In the genomic region with DNA sequence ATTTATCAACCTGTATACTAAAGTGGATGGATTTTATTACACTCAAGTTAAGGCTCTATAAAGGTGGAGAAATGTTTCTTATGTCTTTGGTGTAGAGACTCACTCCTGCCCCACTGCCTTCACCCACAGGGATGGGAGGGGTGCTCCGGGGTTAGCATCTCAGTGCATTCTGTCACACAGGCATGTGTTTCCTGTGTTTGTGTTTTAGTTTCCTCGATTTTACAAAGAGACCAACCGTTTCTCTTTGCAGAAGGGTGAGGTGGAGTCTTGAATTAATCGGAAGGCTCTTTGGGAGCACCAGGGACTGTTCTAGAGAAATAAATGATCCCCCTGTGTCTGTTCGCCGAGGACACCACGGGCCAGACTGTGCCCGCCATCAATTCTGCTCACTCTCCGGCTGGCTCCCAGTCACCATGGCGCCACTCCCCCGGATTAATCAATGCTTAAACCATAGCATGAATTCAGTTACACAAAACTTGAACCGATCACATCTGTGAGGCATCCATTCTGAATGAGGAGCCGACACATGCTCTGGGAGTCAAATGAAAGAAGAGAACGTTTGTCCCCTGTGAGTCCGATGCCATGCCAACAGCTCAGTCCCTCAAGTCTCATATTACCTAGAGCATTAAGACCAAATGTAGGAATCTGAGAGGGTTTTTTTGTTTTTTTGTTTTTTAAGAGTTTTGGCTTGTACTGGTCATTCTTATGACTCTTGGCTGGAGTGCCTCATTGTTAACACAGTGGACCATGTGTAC, we compare ENCODE assay signal across 15 mouse cellular contexts. TPM values are rescaled to one million over a fixed set of nuclear protein-coding genes. Genes with fewer than 3 reads are reported as not detected.
A peak's percentile ranks its signal among the peaks of the same experiment; 100 is the strongest.
DNase-seq lines count a peak whose midpoint lies in the region; ATAC-seq and TF ChIP-seq lines count a peak whose summit lies in the region.
"Had no signal": no experiment of that assay in that cellular context is flagged by ENCODE, and none has a peak within 500 bp of the region (broad histone marks: within the 10 kb centered on the region; RNA-seq: fewer than 3 reads in every experiment).

No protein-coding gene starts in this region.

- intact Hi-C loops in left cerebral cortex, adult 2 months (cut with DNase I): no loop called here

- no peaks in the 10 kb centered on the region for H3K4me1 ChIP-seq in hindbrain, embryonic 11.5 days (replicated peaks; ENCODE audit: control insufficient read depth, insufficient read depth, low read length)
- 0 out of 2 replicates have a peak, but pooled peaks cover 5% of the 10 kb centered on the region for H3K4me1 ChIP-seq in hindbrain, embryonic 12.5 days
- H3K4me1 ChIP-seq in embryonic facial prominence, embryonic 13.5 days: peaks cover 13% of the 10 kb centered on the region

- no peaks in the 10 kb centered on the region for H3K9me3 ChIP-seq in hindbrain, embryonic 11.5 days (ENCODE audit: control insufficient read depth, low read length)
- no peaks in the 10 kb centered on the region for H3K9me3 ChIP-seq in hindbrain, embryonic 12.5 days (replicated peaks)
- H3K9me3 ChIP-seq in embryonic facial prominence, embryonic 13.5 days: no peaks in the 10 kb centered on the region

- no peak overlapping the region for H3K9ac ChIP-seq in hindbrain, embryonic 11.5 days (ENCODE audit: low read depth, low read length)
- H3K9ac ChIP-seq in hindbrain, embryonic 12.5 days: no peak overlapping the region
- no peak overlapping the region for H3K9ac ChIP-seq in embryonic facial prominence, embryonic 13.5 days

- no peaks in the 10 kb centered on the region for H3K27me3 ChIP-seq in hindbrain, embryonic 11.5 days (ENCODE audit: control insufficient read depth, insufficient read depth, low read length)
- H3K27me3 ChIP-seq in hindbrain, embryonic 12.5 days: no peaks in the 10 kb centered on the region
- H3K27me3 ChIP-seq in embryonic facial prominence, embryonic 13.5 days: no peaks in the 10 kb centered on the region

- no peak for ATAC-seq in hindbrain, embryonic 11.5 days (ENCODE audit: low FRiP score)
- no peak for ATAC-seq in hindbrain, embryonic 12.5 days (ENCODE audit: low FRiP score)
- no peak for ATAC-seq in embryonic facial prominence, embryonic 13.5 days (ENCODE audit: insufficient number of reproducible peaks, insufficient read depth, low FRiP score, low TSS enrichment, low read depth)
- no peak for ATAC-seq in erythroblast, adult 5-6 weeks (replicated peaks; ENCODE audit: low FRiP score, poor library complexity, severe bottlenecking)

- TF ChIP-seq CTCF in left cerebral cortex, adult 2 months (IDR thresholded peaks at IDR 0.05): no peak

- DNase-seq in hindbrain, embryonic 11.5 days (ENCODE audit: low spot score): peak; percentile 9
- peak; percentile 65 for DNase-seq in T-cell, adult 2 months (ENCODE audit: low spot score)
- peak; percentile 76 for DNase-seq in lung, postnatal 25 days (ENCODE audit: low spot score)
- no peak for DNase-seq in left cerebral cortex, adult 2 months (ENCODE audit: extremely low spot score in 1 of 2, low spot score in 2 of 2)
- DNase-seq in cerebellum, adult 9-11 months: no peak
- DNase-seq: cerebellum, adult 8-10 months had no signal

- no peak overlapping the region for H3K4me3 ChIP-seq in hindbrain, embryonic 11.5 days (ENCODE audit: low read depth, low read length)
- no peak overlapping the region for H3K4me3 ChIP-seq in hindbrain, embryonic 12.5 days
- no peak overlapping the region for H3K4me3 ChIP-seq in embryonic facial prominence, embryonic 13.5 days
- no peak overlapping the region for H3K4me3 ChIP-seq in left cerebral cortex, adult 2 months

- H3K27ac ChIP-seq in hindbrain, embryonic 11.5 days (ENCODE audit: low read depth, low read length): no peak overlapping the region
- no peak overlapping the region for H3K27ac ChIP-seq in hindbrain, embryonic 12.5 days
- peak overlapping the region; percentile 55 for H3K27ac ChIP-seq in embryonic facial prominence, embryonic 13.5 days
- no peak overlapping the region for H3K27ac ChIP-seq in left cerebral cortex, adult 2 months

- no peak overlapping the region for H3K4me2 ChIP-seq in hindbrain, embryonic 11.5 days (replicated peaks; ENCODE audit: low read depth, low read length)
- no peak overlapping the region for H3K4me2 ChIP-seq in hindbrain, embryonic 12.5 days (replicated peaks)
- peak overlapping the region; percentile 36 for H3K4me2 ChIP-seq in embryonic facial prominence, embryonic 13.5 days

- no peaks in the 10 kb centered on the region for H3K36me3 ChIP-seq in hindbrain, embryonic 11.5 days (ENCODE audit: control insufficient read depth, insufficient read depth, low read length)
- H3K36me3 ChIP-seq in hindbrain, embryonic 12.5 days: no peaks in the 10 kb centered on the region
- H3K36me3 ChIP-seq in embryonic facial prominence, embryonic 13.5 days: no peaks in the 10 kb centered on the region

- WGBS in hindbrain, embryonic 11.5 days: 56% methylated on average over 15 of the region's 15 CpGs
- 51% methylated on average over 15 of the region's 15 CpGs for WGBS in hindbrain, embryonic 12.5 days
- WGBS in embryonic facial prominence, embryonic 13.5 days: 29% methylated on average over 15 of the region's 15 CpGs

RNA-seq across cellular contexts. Expression of a gene that starts 4.2 kb away (rescaled TPM):
- not detected in 2 replicates for polyA plus RNA-seq in hindbrain, embryonic 11.5 days (2014; fragmentation: Nextera tagmentation; extraction: Ambion mirVana)
- polyA plus RNA-seq in hindbrain, embryonic 12.5 days (2016; fragmentation: Nextera tagmentation; extraction: Ambion mirVana): not detected in 2 replicates
- not detected in 2 replicates for polyA plus RNA-seq in embryonic facial prominence, embryonic 13.5 days (2015; fragmentation: Nextera tagmentation; extraction: Ambion mirVana)
- not detected for total RNA-seq in left cerebral cortex, adult 2 months (2021)
- total RNA-seq in erythroblast, adult 5-6 weeks (2015; ENCODE audit: low replicate concordance): not detected in 2 replicates
- not detected in 2 replicates for total RNA-seq in erythroblast, adult 5-6 weeks (2017; ENCODE audit: low replicate concordance)
- total RNA-seq: adrenal gland, postnatal 4 days; hematopoietic stem cell, adult 5-6 weeks; megakaryocyte, adult 5-6 weeks had no signal
- polyA plus RNA-seq: forebrain, embryonic 11.5 days; limb, embryonic 14.5 days had no signal

RNA-seq across cellular contexts. Expression of a gene that starts 25.1 kb away (rescaled TPM):
- not detected in 2 replicates for polyA plus RNA-seq in hindbrain, embryonic 11.5 days (2014; fragmentation: Nextera tagmentation; extraction: Ambion mirVana)
- not detected in 2 replicates for polyA plus RNA-seq in hindbrain, embryonic 12.5 days (2016; fragmentation: Nextera tagmentation; extraction: Ambion mirVana)
- 0.62 and 0.87 TPM in 2 replicates for polyA plus RNA-seq in embryonic facial prominence, embryonic 13.5 days (2015; fragmentation: Nextera tagmentation; extraction: Ambion mirVana)
- total RNA-seq in left cerebral cortex, adult 2 months (2021): under 1 TPM; 0.16 to 0.32 TPM
- not detected in 2 replicates for total RNA-seq in erythroblast, adult 5-6 weeks (2015; ENCODE audit: low replicate concordance)
- not detected in 2 replicates for total RNA-seq in erythroblast, adult 5-6 weeks (2017; ENCODE audit: low replicate concordance)
- total RNA-seq: gastrocnemius, adult 18-20 months; hematopoietic stem cell, adult 5-6 weeks; megakaryocyte, adult 5-6 weeks had no signal
- polyA plus RNA-seq: forebrain, embryonic 11.5 days had no signal

RNA-seq across cellular contexts. Expression of a gene that starts 30.5 kb away (rescaled TPM):
- polyA plus RNA-seq in hindbrain, embryonic 11.5 days (2014; fragmentation: Nextera tagmentation; extraction: Ambion mirVana): 0.06 and 0.21 TPM in 2 replicates
- polyA plus RNA-seq in hindbrain, embryonic 12.5 days (2016; fragmentation: Nextera tagmentation; extraction: Ambion mirVana): 0.09 and 0.12 TPM in 2 replicates
- 0.28 and 0.62 TPM in 2 replicates for polyA plus RNA-seq in embryonic facial prominence, embryonic 13.5 days (2015; fragmentation: Nextera tagmentation; extraction: Ambion mirVana)
- total RNA-seq in left cerebral cortex, adult 2 months (2021): 1 to 10 TPM in 1 of 2 experiments, under 1 TPM in 1; 0.84 to 2.1 TPM
- total RNA-seq in erythroblast, adult 5-6 weeks (2015; ENCODE audit: low replicate concordance): not detected in 2 replicates
- 0.42 TPM in 1 of 2 replicates, not detected in the other for total RNA-seq in erythroblast, adult 5-6 weeks (2017; ENCODE audit: low replicate concordance)

RNA-seq across cellular contexts. Expression of a gene that starts 40.9 kb away (rescaled TPM):
- polyA plus RNA-seq in hindbrain, embryonic 11.5 days (2014; fragmentation: Nextera tagmentation; extraction: Ambion mirVana): 0.18 and 0.34 TPM in 2 replicates
- polyA plus RNA-seq in hindbrain, embryonic 12.5 days (2016; fragmentation: Nextera tagmentation; extraction: Ambion mirVana): 1.1 and 1.2 TPM in 2 replicates
- 2.3 and 2.4 TPM in 2 replicates for polyA plus RNA-seq in embryonic facial prominence, embryonic 13.5 days (2015; fragmentation: Nextera tagmentation; extraction: Ambion mirVana)
- 1 to 10 TPM; 3.0 to 3.4 TPM for total RNA-seq in left cerebral cortex, adult 2 months (2021)
- total RNA-seq in erythroblast, adult 5-6 weeks (2015; ENCODE audit: low replicate concordance): not detected in 2 replicates
- not detected in 2 replicates for total RNA-seq in erythroblast, adult 5-6 weeks (2017; ENCODE audit: low replicate concordance)
- total RNA-seq: megakaryocyte, adult 5-6 weeks had no signal

RNA-seq across cellular contexts. Expression of a gene that starts 41.2 kb away (rescaled TPM):
- polyA plus RNA-seq in hindbrain, embryonic 11.5 days (2014; fragmentation: Nextera tagmentation; extraction: Ambion mirVana): 1.0 and 1.1 TPM in 2 replicates
- 1.5 and 1.9 TPM in 2 replicates for polyA plus RNA-seq in hindbrain, embryonic 12.5 days (2016; fragmentation: Nextera tagmentation; extraction: Ambion mirVana)
- 4.3 and 4.6 TPM in 2 replicates for polyA plus RNA-seq in embryonic facial prominence, embryonic 13.5 days (2015; fragmentation: Nextera tagmentation; extraction: Ambion mirVana)
- 10 to 100 TPM in 1 of 2 experiments, 1 to 10 TPM in 1; 8.4 to 10.8 TPM for total RNA-seq in left cerebral cortex, adult 2 months (2021)
- 0.63 TPM in 1 of 2 replicates, not detected in the other for total RNA-seq in erythroblast, adult 5-6 weeks (2015; ENCODE audit: low replicate concordance)
- total RNA-seq in erythroblast, adult 5-6 weeks (2017; ENCODE audit: low replicate concordance): not detected in 2 replicates

Comparison
In these comparisons a context has a peak if more than half of its experiments do, and no peak if none do; other contexts are left out.
1. DNase-seq: peak in hindbrain, embryonic 11.5 days (single experiment), T-cell, adult 2 months (single experiment) and lung, postnatal 25 days (single experiment); none in left cerebral cortex, adult 2 months (0 of 2) and cerebellum, adult 9-11 months (single experiment).